Mouse (Mus musculus) embryonic fibroblast, embryonic 13.5 days (primary cell): ENCODE results near the gene Eln.

Experiments
- CTCF ChIP-seq: IDR thresholded peaks from 2 replicates; pipeline ENCODE4 v1.5.1; 2011; ENCODE audit warnings: mild to moderate bottlenecking, control low read depth, low read length, moderate library complexity, borderline replicate concordance; ENCODE audit not compliant: insufficient read depth
- POLR2A ChIP-seq: IDR thresholded peaks from 2 replicates; pipeline ENCODE4 v1.6.1; 2011; ENCODE audit warnings: low read depth, mild to moderate bottlenecking, control low read depth, low read length, moderate library complexity

GRCm38 (mm10) chr5:134704157-134704556, 43.0 kb downstream of the Eln start:
- TF ChIP-seq POLR2A = no peak
- peak; percentile 63; the same call in 1 of the 2 replicates for TF ChIP-seq CTCF
